Mouse (Mus musculus): ENCODE results near the gene Aktip. TPM values are rescaled to one million over a fixed set of nuclear protein-coding genes. Genes with fewer than 3 reads are reported as not detected.

Aktip gene
- total RNA-seq, 4 experiments from 2014 or later: 43.1 to 58.7 (median 48.4) TPM

- DNase-seq: no peak
Observed at GRCm38 (mm10) chr8:91190816-91191340, 8.9 kb downstream of the Aktip start.

DNA sequence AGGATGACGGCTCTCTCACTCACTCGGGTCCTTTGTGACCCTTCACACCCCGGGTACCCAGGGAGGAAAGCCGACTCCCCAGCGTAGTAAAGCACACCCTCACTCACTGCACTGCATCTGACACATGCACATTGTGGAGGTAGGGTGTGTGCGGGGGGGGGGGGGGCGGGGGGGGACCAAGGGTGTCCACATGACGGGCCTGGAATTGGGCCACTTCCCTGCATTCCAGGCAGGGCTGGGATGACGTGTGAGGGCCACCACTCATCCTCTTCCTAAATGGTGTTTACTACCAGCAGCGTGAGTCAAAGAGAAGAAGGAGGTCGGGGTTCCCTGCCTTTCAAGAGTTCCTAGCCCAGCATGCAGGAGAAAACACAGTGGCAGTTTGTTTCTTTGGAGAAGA, 11.6 kb downstream of the Aktip start:
- DNase-seq: no peak

DNA sequence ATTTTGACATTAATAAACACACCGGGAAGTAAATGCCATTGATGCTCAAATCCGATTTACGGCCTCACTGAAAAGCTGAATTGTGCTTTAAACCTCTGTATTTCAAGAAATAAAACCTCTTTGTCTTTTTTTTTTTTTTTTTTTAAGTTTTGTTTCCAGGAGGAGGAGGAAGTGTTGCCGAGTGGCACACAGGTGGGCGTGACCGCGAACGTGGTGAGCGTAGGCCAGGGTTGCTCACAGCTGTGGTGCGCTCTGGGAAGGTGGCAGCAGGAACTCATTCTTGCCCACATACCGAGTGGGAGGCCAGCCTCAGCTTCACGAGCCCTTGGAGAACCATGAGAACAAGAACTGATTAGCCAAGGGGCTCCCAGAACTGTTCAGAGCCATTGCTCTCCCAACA, 13.4 kb downstream of the Aktip start:
- DNase-seq: no peak

GRCm38 (mm10) chr8:91177708-91178107, 22.1 kb downstream of the Aktip start:
- DNase-seq: no peak

DNA sequence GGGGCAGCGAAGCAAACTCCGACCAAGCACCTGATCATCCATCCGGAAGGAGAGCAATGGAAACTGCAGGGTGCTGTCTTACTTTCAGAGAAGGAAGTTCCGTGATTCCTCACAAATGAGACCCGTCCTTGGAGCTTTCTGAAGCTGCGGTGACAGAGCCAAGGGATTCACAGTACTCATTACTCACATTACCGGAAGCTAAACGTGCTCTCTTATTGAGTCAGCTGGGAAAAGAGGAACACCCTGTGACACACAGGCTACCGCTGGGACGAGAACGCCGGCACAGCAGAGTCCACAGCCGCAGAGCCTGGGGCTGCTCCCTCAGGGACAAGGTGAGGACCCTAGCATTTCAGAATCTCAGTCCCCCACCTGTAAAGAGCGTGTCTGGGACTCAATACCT, 23.6 kb downstream of the Aktip start:
- DNase-seq: no peak

DNA sequence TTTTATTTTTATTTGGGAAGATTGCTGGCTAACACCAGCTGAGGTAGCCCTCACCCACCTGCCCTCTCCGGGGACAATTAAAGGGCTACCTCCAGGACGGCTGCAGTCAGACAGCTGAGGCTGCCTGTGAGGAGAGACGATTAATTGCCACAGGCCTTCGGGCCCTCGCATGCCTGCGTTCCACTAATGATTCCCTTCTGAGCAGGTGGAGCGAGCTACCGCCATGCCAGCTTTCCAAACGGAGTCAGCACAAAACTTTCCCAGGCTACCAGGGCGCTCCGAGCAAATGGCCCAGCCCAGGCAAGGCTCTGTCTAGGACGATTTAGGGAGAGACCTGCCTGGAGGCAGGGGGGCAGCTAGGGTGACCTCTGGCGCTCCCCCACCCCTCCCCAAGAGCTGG, 28.2 kb downstream of the Aktip start:
- no peak for DNase-seq

DNA sequence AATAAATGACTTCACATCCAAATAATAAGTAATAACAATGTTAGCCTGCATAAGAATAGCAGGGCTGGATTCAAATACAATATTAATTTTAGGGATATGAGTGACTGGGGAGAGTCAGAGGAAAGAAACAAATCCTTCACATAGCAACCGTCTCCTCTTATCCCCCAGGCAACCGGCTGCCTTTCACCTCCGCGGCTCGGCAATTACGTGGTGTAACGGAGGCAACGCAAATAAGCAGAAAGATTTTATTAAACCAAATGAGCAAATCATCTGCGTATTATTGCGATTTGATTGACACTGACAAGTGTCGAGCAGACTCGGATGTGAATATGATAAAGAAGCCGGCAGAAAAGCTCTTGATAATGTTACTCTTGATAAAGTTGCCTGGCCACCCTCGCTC, 28.9 kb downstream of the Aktip start:
- DNase-seq: no peak

DNA sequence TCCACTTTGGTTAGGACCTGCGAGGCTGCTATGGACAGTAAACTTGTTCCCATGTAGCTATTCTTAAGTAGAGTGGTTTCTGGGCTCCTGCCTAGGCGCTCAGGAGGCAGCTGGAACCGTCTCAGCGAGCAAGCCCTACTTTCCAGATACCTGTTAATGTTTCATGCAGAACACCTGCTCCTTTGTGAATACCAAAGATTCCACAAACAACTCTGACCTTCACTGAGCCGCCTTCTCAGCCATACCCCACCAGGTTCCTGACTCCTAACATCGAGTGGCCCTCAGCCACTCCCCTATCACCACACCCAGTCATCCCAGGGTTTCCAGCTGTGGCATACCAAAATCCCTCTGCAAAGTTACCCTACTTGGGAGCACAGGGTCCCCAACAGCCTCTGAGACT, 29.6 kb downstream of the Aktip start:
- DNase-seq: no peak

- no peak for DNase-seq
Observed at GRCm38 (mm10) chr8:91159959-91160800, 39.6 kb downstream of the Aktip start.

- DNase-seq: no peak
Observed at GRCm38 (mm10) chr8:91158617-91159016, 41.2 kb downstream of the Aktip start.

- no peak for DNase-seq
Observed at GRCm38 (mm10) chr8:91154564-91154963, 45.2 kb downstream of the Aktip start.

GRCm38 (mm10) chr8:91153831-91154230, 45.9 kb downstream of the Aktip start:
- no peak for DNase-seq

DNA sequence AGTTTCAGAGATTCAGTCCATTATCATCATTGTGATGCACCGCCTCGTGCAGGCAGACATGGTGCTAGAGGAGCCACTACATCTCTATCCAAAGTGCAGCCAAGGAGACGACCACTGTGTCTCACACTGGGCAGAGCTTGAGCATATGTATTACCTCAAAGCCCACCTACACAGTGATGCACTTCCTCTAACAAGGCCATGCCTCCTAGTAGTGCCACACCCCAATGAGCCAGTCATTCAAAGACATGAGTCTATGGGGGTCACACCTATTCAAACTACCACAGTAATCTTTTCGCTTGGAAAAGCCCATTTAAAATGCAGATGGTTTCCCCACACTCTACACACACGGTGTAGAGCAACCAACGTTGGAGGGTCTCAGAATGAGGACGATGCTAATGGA, 48.2 kb downstream of the Aktip start:
- DNase-seq: no peak

- no peak for DNase-seq
Observed at GRCm38 (mm10) chr8:91149298-91149697, 50.5 kb downstream of the Aktip start.

- DNase-seq: no peak
Observed at GRCm38 (mm10) chr8:91148643-91149178, 51.1 kb downstream of the Aktip start.

DNA sequence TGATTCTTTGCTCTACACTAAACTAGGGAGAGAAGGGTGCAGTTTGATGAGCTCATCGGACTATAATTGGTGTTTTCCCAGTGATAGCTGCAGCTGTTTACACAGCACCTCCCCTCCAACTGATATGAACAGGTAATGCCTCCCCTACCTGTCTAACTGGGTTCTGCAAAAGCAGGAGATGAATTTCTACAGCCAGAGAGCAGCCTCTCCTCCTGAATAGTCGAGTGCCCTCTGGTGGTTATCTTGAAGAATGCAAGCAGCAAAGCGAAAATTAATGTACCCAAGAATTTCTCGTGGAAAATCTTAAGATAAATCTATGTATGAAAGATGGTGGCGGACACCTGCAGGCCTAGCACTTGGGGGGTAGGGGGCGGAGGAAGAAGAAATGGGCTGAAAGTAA, 52.1 kb downstream of the Aktip start:
- DNase-seq: no peak

GRCm38 (mm10) chr8:91140828-91141227, 58.9 kb downstream of the Aktip start:
- DNase-seq: no peak

DNA sequence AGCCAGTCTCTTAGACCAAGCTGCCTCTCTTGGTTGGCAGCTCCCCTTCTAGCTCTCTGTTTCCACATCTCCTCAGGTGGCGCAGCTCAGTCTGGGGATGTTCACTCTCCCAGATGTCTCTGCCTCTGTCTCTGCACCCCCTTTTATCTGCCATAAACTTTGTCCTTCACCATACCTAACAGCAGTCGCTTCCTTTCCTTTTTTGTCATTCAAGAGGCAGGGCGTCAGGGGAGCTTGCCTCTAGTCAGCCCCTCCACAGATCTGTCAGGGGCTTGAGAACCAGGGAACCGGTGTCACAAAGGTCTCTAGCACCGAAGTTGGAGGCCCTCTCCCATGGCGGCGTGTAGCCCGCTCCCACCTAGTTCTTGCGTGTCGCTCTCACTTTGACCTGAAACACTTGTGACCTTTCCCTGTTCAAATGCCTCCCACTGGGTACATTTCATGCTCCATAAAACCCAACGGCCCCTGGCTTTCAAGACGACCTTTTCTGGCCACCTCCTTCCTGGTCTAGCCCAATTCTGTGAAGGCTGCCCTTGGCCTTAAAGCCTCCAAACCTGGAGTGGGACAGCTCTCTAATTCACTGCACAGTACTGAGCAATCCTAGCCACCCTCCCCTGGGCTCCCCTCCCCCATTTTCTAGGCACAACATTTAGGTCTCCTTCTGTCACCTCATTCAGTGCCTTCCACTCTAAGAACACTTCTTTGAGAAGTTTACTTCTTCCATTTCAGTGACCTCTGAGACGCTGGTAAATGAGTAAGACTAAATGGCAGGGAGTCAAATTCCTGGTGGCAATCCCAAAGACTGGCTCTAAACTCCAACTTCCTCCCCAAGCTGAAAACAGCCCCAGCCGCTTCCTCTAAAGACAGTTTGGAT, 64.2 kb downstream of the Aktip start:
- DNase-seq: no peak

GRCm38 (mm10) chr8:91134659-91135058, 65.1 kb downstream of the Aktip start:
- no peak for DNase-seq

DNA sequence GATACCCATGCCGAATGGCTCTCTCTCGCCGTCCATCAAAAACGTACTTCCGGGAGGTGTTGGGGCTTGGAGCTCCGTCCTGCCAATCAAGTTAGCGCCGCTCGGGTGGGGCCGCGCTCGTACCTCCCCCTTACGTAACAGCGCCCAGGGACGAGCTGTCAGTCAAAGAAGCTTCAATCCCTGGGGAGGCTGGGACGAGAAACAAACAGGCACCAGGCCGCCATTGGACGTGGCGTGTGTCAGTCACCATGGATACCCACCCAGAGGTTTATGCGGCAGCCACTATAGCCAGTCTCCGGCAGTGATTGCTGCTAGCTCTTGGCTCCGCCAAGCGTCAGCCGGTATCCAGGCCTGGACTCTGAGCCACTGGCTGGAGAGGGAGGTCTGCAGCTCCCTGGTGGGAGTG, 65.7 kb downstream of the Aktip start:
- peak; percentile 100 for DNase-seq

GRCm38 (mm10) chr8:91133441-91134069, 66.2 kb downstream of the Aktip start:
- DNase-seq: no peak

DNA sequence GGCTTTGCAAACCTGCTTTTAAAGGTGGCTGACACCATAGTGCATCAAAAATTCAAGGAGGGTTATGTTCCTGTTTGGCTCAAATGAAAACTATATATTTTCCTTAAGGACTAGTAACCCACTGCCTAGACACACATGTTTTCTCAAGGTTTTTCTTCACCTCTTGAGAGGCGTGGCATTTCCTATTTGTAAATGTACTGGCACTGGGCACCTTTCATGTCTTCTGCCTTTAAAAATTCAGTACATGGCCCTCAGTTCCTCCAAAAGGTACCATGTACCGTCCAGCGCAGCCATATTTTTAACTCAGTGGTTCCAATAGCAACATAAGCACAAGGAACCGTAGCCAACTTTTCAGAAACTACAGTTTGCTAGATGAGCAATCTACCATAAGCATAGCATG, 67.0 kb downstream of the Aktip start:
- no peak for DNase-seq

DNA sequence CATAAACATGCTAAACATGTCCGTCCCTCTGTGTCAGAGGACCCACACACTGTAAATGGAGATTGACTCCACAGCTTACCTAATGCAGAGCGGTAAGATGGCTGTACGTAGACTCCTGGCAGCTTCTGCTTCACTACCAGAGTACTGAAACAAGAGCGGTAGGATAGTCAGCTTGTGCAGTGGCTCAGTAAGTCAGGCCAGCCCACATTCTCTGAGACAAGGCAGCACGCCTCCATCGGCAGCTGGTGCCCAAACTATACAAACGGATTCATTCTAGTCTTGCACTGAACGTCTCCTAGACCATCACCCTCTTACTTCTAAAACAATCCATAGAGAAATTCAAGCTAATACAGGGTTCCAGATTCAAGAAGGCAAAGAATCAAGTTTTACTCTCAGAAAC, 73.0 kb downstream of the Aktip start:
- DNase-seq: no peak
